13 mouse cellular contexts compared by ENCODE assay signal in genomic region chr3:27617733-27618132, GRCm38 (mm10).
A peak's percentile ranks its signal among the peaks of the same experiment; 100 is the strongest.
DNase-seq lines count a peak whose midpoint lies in the region; ATAC-seq and TF ChIP-seq lines count a peak whose summit lies in the region.
"Had no signal": no experiment of that assay in that cellular context is flagged by ENCODE, and none has a peak within 500 bp of the region (broad histone marks: within the 10 kb centered on the region; RNA-seq: fewer than 3 reads in every experiment).

No protein-coding gene starts in this region.

- H3K27ac ChIP-seq in kidney, postnatal 0 days: peak overlapping the region; percentile 36; the same call in 1 of the 2 replicates
- H3K27ac ChIP-seq in intestine, embryonic 16.5 days (ENCODE audit: low read length): 0 out of 2 replicates have a peak overlapping the region, but pooled peaks have one; percentile 29

- no peaks in the 10 kb centered on the region for H3K27me3 ChIP-seq in kidney, postnatal 0 days (ENCODE audit: insufficient read depth, low read length)
- H3K27me3 ChIP-seq in intestine, embryonic 16.5 days (replicated peaks; ENCODE audit: control insufficient read depth, insufficient read depth, low read length): no peaks in the 10 kb centered on the region
- H3K27me3 ChIP-seq: limb, embryonic 15.5 days had no signal

- TF ChIP-seq CTCF in kidney, postnatal 0 days (IDR thresholded peaks at IDR 0.05; ENCODE audit: low read depth): no peak

- no peak overlapping the region for H3K4me3 ChIP-seq in kidney, postnatal 0 days (replicated peaks; ENCODE audit: low read depth, low read length)
- no peak overlapping the region for H3K4me3 ChIP-seq in intestine, embryonic 16.5 days (ENCODE audit: low read length)
- H3K4me3 ChIP-seq: limb, embryonic 15.5 days had no signal

- no peak overlapping the region for H3K9ac ChIP-seq in kidney, postnatal 0 days (ENCODE audit: low read depth, low read length)
- H3K9ac ChIP-seq in intestine, embryonic 16.5 days (ENCODE audit: low read depth, low read length): no peak overlapping the region
- H3K9ac ChIP-seq: limb, embryonic 15.5 days had no signal

- peaks cover 17% of the 10 kb centered on the region; the same call in 1 of the 2 replicates for H3K4me1 ChIP-seq in kidney, postnatal 0 days (replicated peaks; ENCODE audit: insufficient read depth, low read length)
- peaks cover 25% of the 10 kb centered on the region for H3K4me1 ChIP-seq in intestine, embryonic 16.5 days (ENCODE audit: control insufficient read depth, insufficient read depth, low read length)

- no peak for DNase-seq in kidney, postnatal 0 days (ENCODE audit: low spot score)
- DNase-seq in kidney, adult 8-10 months: no peak
- peak; percentile 42 for DNase-seq in c-Kit-positive CD71-negative TER-119-negative erythroid progenitor cells, embryonic 14.5 days (ENCODE audit: low read depth)
- no peak for DNase-seq in spleen, postnatal 10 days (ENCODE audit: low spot score in 2 of 2)
- DNase-seq: thymus, adult 18-20 months had no signal

- ATAC-seq in kidney, postnatal 0 days (replicated peaks; ENCODE audit: low FRiP score, low read depth): no peak
- ATAC-seq in intestine, embryonic 16.5 days: peak; percentile 31; the same call in 1 of the 2 replicates
- ATAC-seq in monocyte, adult 5-6 weeks (replicated peaks; ENCODE audit: insufficient number of reproducible peaks, low FRiP score, low TSS enrichment, poor library complexity, severe bottlenecking): peak; percentile 75
- no peak for ATAC-seq in CD4-positive, CD25-positive, alpha-beta regulatory T cell, adult 4 months
- ATAC-seq: activated CD4-positive, CD25-positive, alpha-beta regulatory T cell, adult 4 months; forebrain, embryonic 14.5 days; inflammation-experienced regulatory T-cells, adult 6 months had no signal

- H3K9me3 ChIP-seq in kidney, postnatal 0 days (replicated peaks; ENCODE audit: low read length): no peaks in the 10 kb centered on the region
- H3K9me3 ChIP-seq in intestine, embryonic 16.5 days (ENCODE audit: control insufficient read depth, low read length): no peaks in the 10 kb centered on the region
- H3K9me3 ChIP-seq: G1E; limb, embryonic 15.5 days had no signal

- 0 out of 2 replicates have a peak, but pooled peaks cover 9% of the 10 kb centered on the region for H3K36me3 ChIP-seq in kidney, postnatal 0 days (ENCODE audit: insufficient read depth, low read length)
- no peaks in the 10 kb centered on the region for H3K36me3 ChIP-seq in intestine, embryonic 16.5 days (ENCODE audit: control insufficient read depth, insufficient read depth, low read length)
- H3K36me3 ChIP-seq: G1E had no signal

- WGBS in kidney, postnatal 0 days: 67% methylated on average over 9 of the region's 9 CpGs
- WGBS in intestine, embryonic 16.5 days: 68% methylated on average over 9 of the region's 9 CpGs

- no peak overlapping the region for H3K4me2 ChIP-seq in kidney, postnatal 0 days (ENCODE audit: low read length)
- H3K4me2 ChIP-seq in intestine, embryonic 16.5 days (ENCODE audit: low read depth, low read length): no peak overlapping the region
- H3K4me2 ChIP-seq: limb, embryonic 15.5 days had no signal

Comparison
In these comparisons a context has a peak if more than half of its experiments do, and no peak if none do; other contexts are left out.
1. ATAC-seq: peak in intestine, embryonic 16.5 days (single experiment) and monocyte, adult 5-6 weeks (single experiment); none in kidney, postnatal 0 days (single experiment) and CD4-positive, CD25-positive, alpha-beta regulatory T cell, adult 4 months (single experiment).